Mouse (Mus musculus) spleen, adult 2 months (tissue): ENCODE data around the gene Arfgef2. TPM values are rescaled to one million over a fixed set of nuclear protein-coding genes. Genes with fewer than 3 reads are reported as not detected.
A peak's percentile ranks its signal among the peaks of the same experiment; 100 is the strongest.

Experiments used
- DNase-seq, 2 experiments: peaks; one replicate each; pipeline versions ENCODE4 v3.0.0 to v3.0.0-alpha.2; 2012 to 2021; ENCODE audit warnings: low spot score in 2 of 2, low read depth in 1 of 2
- H3K27ac ChIP-seq: fragments of 200-500 bp; 2 replicates; pipeline ENCODE4 v1.5.1; 2012; ENCODE audit warnings: low read length, inconsistent platforms; ENCODE audit not compliant: insufficient read depth
- H3K27me3 ChIP-seq: fragments of 200-500 bp; 2 replicates; pipeline ENCODE4 v1.6.1; 2012; ENCODE audit warnings: mild to moderate bottlenecking, moderate library complexity, low read length, inconsistent platforms; ENCODE audit not compliant: control insufficient read depth, insufficient read depth
- H3K36me3 ChIP-seq: fragments of 200-500 bp; 2 replicates; pipeline ENCODE4 v1.6.1; 2012; ENCODE audit warnings: mild to moderate bottlenecking, low read length, inconsistent platforms; ENCODE audit not compliant: control insufficient read depth, insufficient read depth
- H3K4me1 ChIP-seq: fragments of 200-500 bp; 2 replicates; pipeline ENCODE4 v1.6.1; 2011; ENCODE audit warnings: inconsistent platforms; ENCODE audit not compliant: control insufficient read depth, insufficient read depth, insufficient read length
- H3K4me3 ChIP-seq: fragments of 200-500 bp; 2 replicates; pipeline ENCODE4 v1.5.1; 2011; ENCODE audit warnings: mild to moderate bottlenecking, inconsistent platforms; ENCODE audit not compliant: insufficient read depth, insufficient read length; ENCODE audit errors: extremely low read depth
- CTCF ChIP-seq: fragments of 200-500 bp; IDR thresholded peaks from 2 replicates; pipeline ENCODE4 v1.5.1; 2011; ENCODE audit warnings: mild to moderate bottlenecking, inconsistent platforms; ENCODE audit not compliant: insufficient read depth, insufficient read length, insufficient replicate concordance; ENCODE audit errors: extremely low read depth
- POLR2A ChIP-seq: fragments of 200-500 bp; IDR thresholded peaks from 2 replicates; pipeline ENCODE4 v1.6.1; 2011; ENCODE audit warnings: low read depth, low read length, inconsistent platforms
- WGBS: fragments of 180-500 bp; shearing (Covaris S2); methylation state at CpG from one replicate; pipeline ENCODE4 v1.1.7; 2018; 5-methylcytosine and 5-hydroxymethylcytosine counted together
- polyA plus RNA-seq: library from polyadenylated mRNA; depleted of rRNA; stranded (reverse); fragments of >200 nt; gene quantifications from 2 replicates; pipeline ENCODE4 v1.2.3, GENCODE M21; 2012

The Arfgef2 gene
- polyA plus RNA-seq, 1 experiment, result 11.6 TPM

DNA sequence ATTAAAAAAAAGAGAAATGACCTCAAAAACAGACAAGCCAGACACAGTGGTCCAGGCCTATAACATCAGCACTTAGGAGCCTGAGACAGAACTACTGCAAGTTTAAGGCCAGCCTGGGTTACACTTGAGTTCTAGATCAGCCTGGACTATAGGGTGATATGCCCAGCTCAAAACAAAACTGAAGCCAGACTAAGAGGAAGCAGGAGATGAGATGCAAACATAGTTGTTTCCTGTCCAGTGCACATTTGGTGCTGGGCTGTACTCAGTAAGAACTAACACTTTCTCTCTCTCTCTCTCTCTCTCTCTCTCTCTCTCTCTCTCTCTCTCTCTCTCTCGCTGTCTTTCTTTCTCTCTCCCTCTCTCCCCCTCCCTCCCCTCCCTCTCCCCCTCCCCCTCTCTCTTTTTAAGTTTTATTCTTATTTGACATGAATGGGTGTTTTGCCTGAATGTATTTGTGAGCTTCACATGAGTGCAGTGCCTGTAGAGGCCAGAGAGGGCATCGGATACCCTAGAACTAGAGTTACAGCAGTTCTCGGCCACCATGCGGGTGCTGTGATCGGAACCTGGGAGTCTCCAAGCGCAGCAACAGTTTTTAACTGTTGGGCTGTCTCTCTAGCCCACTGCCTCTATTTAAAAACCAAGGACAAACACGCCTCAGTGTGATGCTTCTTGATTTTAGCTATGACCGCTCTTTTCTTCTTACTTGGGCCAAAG is 95.6 kb downstream of the Arfgef2 start:
- TF ChIP-seq CTCF, result no peak
- 82% methylated on average over 8 of the region's 8 CpGs for WGBS
- Histone ChIP-seq H3K36me3 (peaks cover 2% of the 10 kb centered on the region), H3K27me3 (no peaks in the 10 kb centered on the region), H3K27ac (peak overlapping the region; percentile 61), H3K4me3 (no peak overlapping the region), H3K4me1 (no peaks in the 10 kb centered on the region; the same call in 1 of the 2 replicates)
- DNase-seq, result peak in 1 of 2 experiments; percentile 29

DNA sequence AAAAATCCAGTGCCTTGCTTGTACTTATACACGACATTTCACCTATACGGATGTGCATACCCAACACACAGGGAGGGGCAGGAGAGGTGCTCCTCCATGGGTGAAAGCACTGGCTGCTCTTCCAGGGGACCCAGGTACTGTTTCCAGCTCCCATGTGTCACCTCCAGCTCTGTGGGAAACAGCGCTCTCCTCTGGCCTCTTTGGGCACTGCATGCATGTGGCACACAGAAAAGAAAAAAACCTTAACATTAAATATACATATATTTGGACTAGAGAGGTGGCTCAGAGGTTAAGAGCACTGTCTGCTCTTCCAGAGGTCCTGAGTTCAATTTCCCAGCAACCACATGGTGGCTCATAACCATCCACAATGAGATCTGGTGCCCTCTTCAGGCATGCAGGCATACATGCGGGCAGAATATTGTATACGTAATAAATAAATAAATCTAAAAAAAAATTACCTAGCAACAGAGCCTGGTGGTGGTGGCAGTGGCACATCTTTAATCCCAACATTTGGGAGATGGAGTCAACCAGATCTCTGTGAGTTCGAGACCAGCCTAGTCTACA is 98.4 kb downstream of the Arfgef2 start:
- 93% methylated on average over 6 of the region's 6 CpGs for WGBS

DNA sequence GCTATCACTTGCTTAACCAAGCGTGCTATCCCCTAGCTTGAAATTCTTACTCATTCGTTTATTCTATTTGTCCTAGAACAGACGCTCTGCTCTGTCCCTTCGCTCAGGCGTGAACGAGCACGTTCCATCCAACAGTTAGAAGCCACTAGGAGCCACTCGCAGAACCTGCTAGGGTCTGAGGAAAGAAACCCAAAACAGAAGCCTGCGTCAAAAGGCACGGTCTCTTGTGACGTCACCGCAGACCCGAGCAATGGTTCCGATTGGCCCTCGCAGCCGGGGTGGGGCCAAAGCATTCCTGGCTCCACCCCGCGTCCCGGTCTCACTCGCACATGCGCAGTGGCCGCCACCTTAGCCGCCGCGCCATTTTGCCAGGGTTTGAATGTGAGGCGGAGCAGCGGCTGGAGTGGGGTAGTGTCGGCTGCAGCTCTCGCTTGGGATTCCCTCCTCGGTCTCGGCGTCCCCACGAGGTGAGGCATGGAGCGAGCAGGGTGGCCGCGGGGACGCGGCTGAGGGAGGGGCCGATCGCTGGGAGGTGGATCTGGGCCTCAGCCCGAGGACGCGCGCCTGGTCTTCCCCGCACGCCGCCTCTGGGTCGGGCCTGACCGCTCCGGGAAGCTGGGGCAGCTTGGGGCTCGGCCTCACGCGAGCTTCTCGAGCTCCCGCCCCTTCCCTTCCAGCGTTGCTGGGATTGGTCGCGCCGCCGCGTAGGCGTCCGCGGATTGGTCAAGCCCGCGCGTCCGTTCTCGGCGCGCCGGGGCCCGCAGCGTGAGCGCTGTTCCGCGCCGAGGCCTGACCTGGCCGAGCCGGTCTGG is 100.5 kb downstream of the Arfgef2 start, which contains the start of gene Cse1l:
Gene Cse1l (plus strand): TSS at position 330 of the 812 bp plus-strand sequence.
- H3K4me3 ChIP-seq, result peak within 1 kb of the TSS; percentile 93
- WGBS, result under 1% methylated on average over 80 of the region's 80 CpGs
- no peaks in the 10 kb centered on the region; the same call in 1 of the 2 replicates for H3K4me1 ChIP-seq
- peak; percentile 95 to 96 for DNase-seq
- TF ChIP-seq CTCF (0 out of 2 replicates have a peak, but pooled peaks have one; percentile 0), POLR2A (peak; percentile 54)
- no peaks in the 10 kb centered on the region for H3K27me3 ChIP-seq
- H3K36me3 ChIP-seq, result no peaks in the 10 kb centered on the region
- H3K27ac ChIP-seq, result peak within 1 kb of the TSS; percentile 98

More for the DNA sequence above, 98.4 kb downstream of the Arfgef2 start:
- Histone ChIP-seq H3K27ac (no peak overlapping the region), H3K27me3 (no peaks in the 10 kb centered on the region), H3K4me1 (no peaks in the 10 kb centered on the region; the same call in 1 of the 2 replicates), H3K4me3 (no peak overlapping the region), H3K36me3 (no peaks in the 10 kb centered on the region)
- no peak for DNase-seq
- TF ChIP-seq POLR2A (no peak), CTCF (no peak)

DNA sequence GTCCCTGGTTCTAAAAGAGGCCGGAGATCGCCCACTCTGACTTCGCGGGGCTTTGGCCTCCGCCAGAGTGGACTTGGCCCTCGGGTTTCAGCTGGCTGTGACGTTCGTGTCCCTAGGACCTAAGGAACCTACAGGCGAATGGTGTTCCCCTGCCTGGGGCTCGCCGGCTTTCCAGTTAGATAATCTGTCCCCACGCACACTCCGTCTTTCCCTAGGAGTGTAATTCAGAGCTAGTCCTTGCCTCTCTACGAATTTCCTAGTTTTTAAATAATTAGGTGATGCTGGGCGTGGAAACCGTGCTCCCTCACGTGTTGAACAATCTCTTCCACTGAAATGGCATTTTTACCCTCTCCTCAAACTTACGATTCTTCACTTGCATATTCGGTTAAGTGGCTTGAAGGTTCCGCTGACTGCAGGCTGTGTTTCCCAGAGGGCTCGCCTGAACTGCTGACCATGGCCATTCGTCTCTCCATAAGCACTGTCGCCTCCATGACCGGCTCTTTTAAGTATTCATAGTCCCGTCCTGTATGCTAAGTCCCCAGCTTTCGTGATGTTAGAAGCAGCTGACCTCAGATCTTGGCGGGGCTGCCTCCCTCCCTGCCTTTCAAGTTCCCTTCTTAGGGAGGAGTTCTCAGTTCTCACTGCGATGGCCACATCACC is 101.3 kb downstream of the Arfgef2 start:
- TF ChIP-seq CTCF (no peak), POLR2A (no peak)
- no peak for DNase-seq
- under 1% methylated on average over 28 of the region's 28 CpGs for WGBS
- Histone ChIP-seq H3K4me3 (peak overlapping the region; percentile 93), H3K4me1 (no peaks in the 10 kb centered on the region; the same call in 1 of the 2 replicates), H3K36me3 (no peaks in the 10 kb centered on the region), H3K27me3 (no peaks in the 10 kb centered on the region), H3K27ac (peak overlapping the region; percentile 66)

DNA sequence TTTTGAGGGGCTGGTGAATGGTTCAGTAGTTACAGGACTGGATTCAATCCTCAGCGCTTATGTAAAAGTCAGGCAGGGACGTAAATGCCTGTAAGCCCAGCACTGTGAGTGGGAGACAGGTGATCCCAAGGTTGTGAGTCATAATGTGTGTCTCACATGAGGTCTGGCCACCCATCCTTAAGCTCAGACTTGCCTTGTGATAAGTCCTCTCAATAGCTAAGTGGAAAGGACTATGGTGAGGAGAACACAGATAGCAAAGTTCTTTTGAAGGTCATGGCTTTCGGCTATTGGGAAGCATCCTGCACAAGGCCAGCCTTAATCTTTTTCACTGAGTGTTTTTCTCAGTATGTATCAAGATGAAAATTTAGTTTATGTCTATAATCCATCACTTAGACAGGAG is 104.3 kb downstream of the Arfgef2 start:
- Histone ChIP-seq H3K4me3 (no peak overlapping the region), H3K4me1 (no peaks in the 10 kb centered on the region; the same call in 1 of the 2 replicates), H3K36me3 (no peaks in the 10 kb centered on the region), H3K27me3 (no peaks in the 10 kb centered on the region), H3K27ac (no peak overlapping the region)
- TF ChIP-seq POLR2A, result no peak
- TF ChIP-seq CTCF, result no peak
- no peak for DNase-seq
- WGBS, result 94% methylated on average over 3 of the region's 3 CpGs

DNA sequence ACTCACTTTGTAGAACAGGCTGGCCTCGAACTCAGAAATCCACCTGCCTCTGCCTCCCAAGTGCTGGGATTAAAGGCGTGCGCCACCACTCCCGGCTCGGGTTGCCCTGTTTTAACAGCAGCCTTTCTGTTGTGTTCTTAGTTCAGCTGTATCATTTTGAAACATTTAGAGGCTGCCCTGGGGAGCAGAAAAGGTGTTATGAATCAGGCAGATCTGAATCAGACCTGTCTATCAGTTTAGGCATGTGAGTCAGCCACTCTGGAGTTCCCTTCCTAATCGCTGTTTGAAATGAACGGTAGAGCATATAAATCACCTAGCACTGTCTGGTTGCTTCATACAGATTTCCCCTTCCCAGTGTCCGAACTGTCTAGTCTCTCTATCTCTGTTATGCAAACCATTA is 105.1 kb downstream of the Arfgef2 start:
- Histone ChIP-seq H3K27ac (no peak overlapping the region), H3K36me3 (no peaks in the 10 kb centered on the region), H3K4me3 (no peak overlapping the region), H3K27me3 (no peaks in the 10 kb centered on the region), H3K4me1 (no peaks in the 10 kb centered on the region; the same call in 1 of the 2 replicates)
- TF ChIP-seq CTCF (no peak), POLR2A (no peak)
- 89% methylated on average over 8 of the region's 8 CpGs for WGBS
- DNase-seq, result no peak
